9 mouse cellular contexts compared by ENCODE assay signal in genomic region chr8:93010286-93010685, GRCm38 (mm10). TPM values are rescaled to one million over a fixed set of nuclear protein-coding genes. Genes with fewer than 3 reads are reported as not detected.
DNase-seq lines count a peak whose midpoint lies in the region; ATAC-seq lines count a peak whose summit lies in the region.
"Had no signal": no experiment of that assay in that cellular context is flagged by ENCODE, and none has a peak within 500 bp of the region (broad histone marks: within the 10 kb centered on the region; RNA-seq: fewer than 3 reads in every experiment).

No protein-coding gene starts in this region.

- WGBS in midbrain, embryonic 11.5 days: 34% methylated on average over 5 of the region's 5 CpGs
- 32% methylated on average over 5 of the region's 5 CpGs for WGBS in midbrain, embryonic 16.5 days

- H3K4me2 ChIP-seq in midbrain, embryonic 11.5 days: no peak overlapping the region
- no peak overlapping the region for H3K4me2 ChIP-seq in midbrain, embryonic 16.5 days (ENCODE audit: low read length)
- H3K4me2 ChIP-seq: heart, embryonic 13.5 days had no signal

- no peaks in the 10 kb centered on the region for H3K9me3 ChIP-seq in midbrain, embryonic 11.5 days (ENCODE audit: control insufficient read depth, low read length)
- no peaks in the 10 kb centered on the region for H3K9me3 ChIP-seq in midbrain, embryonic 16.5 days (replicated peaks; ENCODE audit: control insufficient read depth, low read length, poor library complexity, severe bottlenecking)
- H3K9me3 ChIP-seq: heart, embryonic 13.5 days had no signal

- no peaks in the 10 kb centered on the region for H3K27me3 ChIP-seq in midbrain, embryonic 11.5 days (ENCODE audit: control insufficient read depth, insufficient read depth, low read length)
- H3K27me3 ChIP-seq in midbrain, embryonic 16.5 days (ENCODE audit: control insufficient read depth, insufficient read depth, low read depth, low read length): no peaks in the 10 kb centered on the region
- H3K27me3 ChIP-seq: heart, embryonic 13.5 days had no signal

- no peaks in the 10 kb centered on the region for H3K36me3 ChIP-seq in midbrain, embryonic 11.5 days (ENCODE audit: control insufficient read depth, insufficient read depth, low read length)
- H3K36me3 ChIP-seq in midbrain, embryonic 16.5 days (ENCODE audit: control insufficient read depth, insufficient read depth, low read length): no peaks in the 10 kb centered on the region
- H3K36me3 ChIP-seq: heart, embryonic 13.5 days had no signal

- H3K4me3 ChIP-seq in midbrain, embryonic 11.5 days (ENCODE audit: low read depth, low read length): no peak overlapping the region
- H3K4me3 ChIP-seq in midbrain, embryonic 16.5 days (ENCODE audit: low read depth, low read length): no peak overlapping the region
- H3K4me3 ChIP-seq: heart, embryonic 13.5 days had no signal

- no peaks in the 10 kb centered on the region for H3K4me1 ChIP-seq in midbrain, embryonic 11.5 days (ENCODE audit: control insufficient read depth, insufficient read depth, low read length)
- no peaks in the 10 kb centered on the region for H3K4me1 ChIP-seq in midbrain, embryonic 16.5 days (ENCODE audit: control insufficient read depth, insufficient read depth, low read length)

- peak; percentile 18 for DNase-seq in cerebellum, adult 8-10 months
- DNase-seq in cerebellum, adult 9-11 months: no peak
- peak; percentile 98 for DNase-seq in midbrain, embryonic 11.5 days (ENCODE audit: low spot score, missing footprints)
- peak; percentile 66 to 72 for DNase-seq in cerebellum, postnatal 14 days
- peak; percentile 63 for DNase-seq in kidney, postnatal 10 days
- peak; percentile 73 for DNase-seq in lung, postnatal 36 days
- DNase-seq in urinary bladder, postnatal 4 days (ENCODE audit: low spot score in 2 of 2): no peak

- H3K9ac ChIP-seq in midbrain, embryonic 11.5 days (ENCODE audit: low read length): no peak overlapping the region
- no peak overlapping the region for H3K9ac ChIP-seq in midbrain, embryonic 16.5 days (ENCODE audit: low read depth, low read length)
- H3K9ac ChIP-seq: heart, embryonic 13.5 days had no signal

- no peak for ATAC-seq in midbrain, embryonic 11.5 days (ENCODE audit: low FRiP score)
- no peak for ATAC-seq in midbrain, embryonic 16.5 days

- no peak overlapping the region for H3K27ac ChIP-seq in midbrain, embryonic 11.5 days (ENCODE audit: low read depth, low read length)
- H3K27ac ChIP-seq in midbrain, embryonic 16.5 days (ENCODE audit: low read length): no peak overlapping the region
- H3K27ac ChIP-seq: heart, embryonic 13.5 days had no signal

RNA-seq across cellular contexts. Expression of gene Ces1a, which starts 37.7 kb away (rescaled TPM):
- not detected in 2 replicates for polyA plus RNA-seq in midbrain, embryonic 11.5 days (2014; fragmentation: Nextera tagmentation; extraction: Ambion mirVana)
- polyA plus RNA-seq in midbrain, embryonic 16.5 days (2015; fragmentation: Nextera tagmentation; extraction: Ambion mirVana): not detected in 2 replicates
- polyA plus RNA-seq: heart, embryonic 13.5 days had no signal

RNA-seq across cellular contexts. Expression of gene Slc6a2, which starts 50.4 kb away (rescaled TPM):
- 0.03 TPM in 1 of 2 replicates, not detected in the other for polyA plus RNA-seq in midbrain, embryonic 11.5 days (2014; fragmentation: Nextera tagmentation; extraction: Ambion mirVana)
- polyA plus RNA-seq in midbrain, embryonic 16.5 days (2015; fragmentation: Nextera tagmentation; extraction: Ambion mirVana): 0.47 and 0.90 TPM in 2 replicates

Comparison
In these comparisons a context has a peak if more than half of its experiments do, and no peak if none do; other contexts are left out.
1. DNase-seq: peak in cerebellum, adult 8-10 months (single experiment), midbrain, embryonic 11.5 days (single experiment), cerebellum, postnatal 14 days (2 of 2), kidney, postnatal 10 days (single experiment) and lung, postnatal 36 days (single experiment); none in cerebellum, adult 9-11 months (single experiment) and urinary bladder, postnatal 4 days (0 of 2).